Mouse (Mus musculus): ENCODE results near the gene Tnrc6c. TPM values are rescaled to one million over a fixed set of nuclear protein-coding genes. Genes with fewer than 3 reads are reported as not detected.

Gene Tnrc6c
- total RNA-seq, 2 experiments from 2014 or later = 56.5 to 57.5 TPM

DNA sequence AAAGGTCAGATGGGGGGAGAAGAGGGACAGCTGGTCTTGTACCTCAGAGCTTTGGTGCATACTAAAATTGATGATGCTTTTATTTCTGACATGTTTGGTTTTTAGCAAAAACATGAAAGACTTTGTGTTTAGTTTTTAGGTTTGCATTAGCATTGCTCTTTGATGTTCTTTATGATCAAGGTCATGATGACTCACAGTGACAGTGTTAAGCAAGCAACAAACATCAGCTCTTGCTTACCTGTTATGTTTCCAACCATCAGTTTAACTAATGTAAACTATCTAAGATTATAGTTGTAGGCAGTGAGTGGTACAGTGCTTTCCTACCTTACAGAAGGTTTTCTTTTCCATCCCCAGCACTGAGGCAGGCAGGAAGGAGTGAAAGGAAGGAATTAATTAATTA, 12.5 kb downstream of the Tnrc6c start:
- DNase-seq (ENCODE audit: low spot score in 2 of 2) = no peak
- intact Hi-C loops (cut with DNase I) = no loop called here

DNA sequence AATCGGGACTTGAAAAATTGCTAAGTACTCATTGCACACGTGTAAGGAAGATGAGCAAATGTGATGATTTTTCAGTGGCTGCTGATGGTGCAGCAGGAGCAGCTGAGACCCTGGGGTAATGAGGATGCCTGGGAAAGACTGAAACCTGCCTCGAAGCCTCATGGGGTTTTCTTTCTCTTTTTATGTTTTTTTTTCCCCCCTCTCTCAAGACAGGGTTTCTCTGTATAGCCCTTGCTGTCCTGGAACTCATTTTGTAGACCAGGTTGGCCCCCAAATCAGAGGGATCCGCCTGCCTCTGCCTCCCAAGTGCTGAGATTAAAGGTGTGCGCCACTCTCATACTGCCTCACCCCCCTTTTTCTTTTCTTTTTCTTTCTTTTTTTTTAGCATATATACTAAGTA, 13.1 kb downstream of the Tnrc6c start:
- DNase-seq (ENCODE audit: low spot score in 2 of 2) = no peak
- intact Hi-C loops (cut with DNase I) = no loop called here

GRCm38 (mm10) chr11:117667825-117668224, 13.7 kb downstream of the Tnrc6c start:
- no peak for DNase-seq (ENCODE audit: low spot score in 2 of 2)
- intact Hi-C loops (cut with DNase I) = no loop called here

- no peak for DNase-seq (ENCODE audit: low spot score in 2 of 2)
- intact Hi-C loops (cut with DNase I) = no loop called here
Measured at GRCm38 (mm10) chr11:117671626-117672025, 17.5 kb downstream of the Tnrc6c start.

GRCm38 (mm10) chr11:117674531-117674930, 20.4 kb downstream of the Tnrc6c start:
- no peak for DNase-seq (ENCODE audit: low spot score in 2 of 2)
- intact Hi-C loops (cut with DNase I) = no loop called here

GRCm38 (mm10) chr11:117676649-117677048, 22.6 kb downstream of the Tnrc6c start:
- intact Hi-C loops (cut with DNase I) = no loop called here
- DNase-seq (ENCODE audit: low spot score in 2 of 2) = no peak

DNA sequence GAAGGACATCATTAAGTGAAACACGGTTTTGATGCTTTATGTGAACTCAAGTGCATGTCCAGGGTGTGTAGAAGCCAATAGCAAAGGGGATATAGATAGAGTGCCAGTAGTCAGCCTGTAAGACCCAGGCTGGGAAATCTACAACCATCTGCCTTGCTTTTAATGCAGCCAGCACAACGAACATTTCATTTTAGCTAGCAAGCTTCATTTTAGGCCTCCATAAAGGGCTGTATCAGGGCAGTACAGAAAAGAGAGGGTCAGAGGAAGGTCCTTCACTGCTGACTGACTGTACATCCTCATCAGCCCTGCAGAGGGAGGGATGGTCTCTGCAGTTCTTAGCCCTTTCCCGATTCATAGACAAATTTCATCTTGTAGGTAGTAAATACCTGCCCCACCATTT, 23.0 kb downstream of the Tnrc6c start:
- DNase-seq (ENCODE audit: low spot score in 2 of 2) = no peak

GRCm38 (mm10) chr11:117677594-117677993, 23.5 kb downstream of the Tnrc6c start:
- intact Hi-C loops (cut with DNase I) = no loop called here
- DNase-seq (ENCODE audit: low spot score in 2 of 2) = no peak

More for the DNA sequence above, 23.0 kb downstream of the Tnrc6c start:
- intact Hi-C loops (cut with DNase I) = no loop called here

- DNase-seq (ENCODE audit: low spot score in 2 of 2) = no peak
- intact Hi-C loops (cut with DNase I) = no loop called here
Measured at GRCm38 (mm10) chr11:117678155-117678554, 24.1 kb downstream of the Tnrc6c start.

GRCm38 (mm10) chr11:117678740-117679139, 24.7 kb downstream of the Tnrc6c start:
- no peak for DNase-seq (ENCODE audit: low spot score in 2 of 2)
- intact Hi-C loops (cut with DNase I) = no loop called here

DNA sequence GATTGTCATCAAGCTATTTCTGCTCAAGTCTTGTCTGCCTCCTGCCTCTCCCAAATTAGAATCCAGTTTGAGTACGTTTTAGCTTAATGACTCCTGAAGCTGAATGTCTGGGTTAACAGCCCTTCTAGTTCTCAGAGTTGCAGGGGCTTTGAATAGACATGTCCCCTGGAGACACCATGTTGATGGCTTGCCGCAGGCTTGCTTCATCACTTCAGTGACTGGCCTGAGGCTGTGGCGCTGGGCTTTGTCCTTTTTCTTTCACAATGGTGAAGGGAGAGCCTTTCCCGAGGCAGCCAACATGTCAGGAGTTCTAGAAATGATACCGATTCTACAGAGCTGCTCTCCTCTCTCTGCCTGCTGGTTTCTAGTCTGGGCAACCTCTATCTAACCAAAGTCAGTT, 30.6 kb downstream of the Tnrc6c start:
- intact Hi-C loops (cut with DNase I) = no loop called here
- no peak for DNase-seq (ENCODE audit: low spot score in 2 of 2)

- intact Hi-C loops (cut with DNase I) = no loop called here
- no peak for DNase-seq (ENCODE audit: low spot score in 2 of 2)
Measured at GRCm38 (mm10) chr11:117685461-117685860, 31.4 kb downstream of the Tnrc6c start.

DNA sequence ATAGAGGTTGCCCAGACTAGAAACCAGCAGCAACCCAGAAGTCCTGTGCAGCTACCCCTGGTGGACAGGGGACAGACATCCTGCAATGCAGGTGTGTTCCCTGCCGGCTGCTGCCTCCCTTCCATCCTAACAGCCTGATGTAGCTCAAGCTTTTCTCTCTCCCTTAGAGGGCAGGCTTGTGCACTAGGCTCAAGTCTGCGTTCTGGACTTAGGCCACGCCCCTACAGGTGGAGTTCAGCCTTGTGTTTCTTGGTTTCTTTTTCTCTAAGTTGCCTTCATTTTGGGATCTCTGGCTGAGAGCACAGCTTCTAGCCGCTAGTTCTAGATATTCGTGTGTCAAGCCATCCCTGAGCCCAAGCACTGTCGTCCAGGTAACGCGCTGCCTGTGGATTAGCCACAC, 31.9 kb downstream of the Tnrc6c start:
- intact Hi-C loops (cut with DNase I) = no loop called here
- DNase-seq (ENCODE audit: low spot score in 2 of 2) = no peak

- DNase-seq (ENCODE audit: low spot score in 2 of 2) = no peak
- intact Hi-C loops (cut with DNase I) = no loop called here
Measured at GRCm38 (mm10) chr11:117688603-117689002, 34.5 kb downstream of the Tnrc6c start.

GRCm38 (mm10) chr11:117691311-117691710, 37.2 kb downstream of the Tnrc6c start:
- intact Hi-C loops (cut with DNase I) = no loop called here
- no peak for DNase-seq (ENCODE audit: low spot score in 2 of 2)

GRCm38 (mm10) chr11:117694050-117694449, 40.0 kb downstream of the Tnrc6c start:
- intact Hi-C loops (cut with DNase I) = no loop called here
- DNase-seq (ENCODE audit: low spot score in 2 of 2) = no peak

GRCm38 (mm10) chr11:117696585-117696984, 42.5 kb downstream of the Tnrc6c start:
- intact Hi-C loops (cut with DNase I) = no loop called here
- no peak for DNase-seq (ENCODE audit: low spot score in 2 of 2)

- no peak for DNase-seq (ENCODE audit: low spot score in 2 of 2)
- intact Hi-C loops (cut with DNase I) = no loop called here
Measured at GRCm38 (mm10) chr11:117700871-117701270, 46.8 kb downstream of the Tnrc6c start.

- intact Hi-C loops (cut with DNase I) = loop anchor here (5.0 kb wide), 1 partner anchor 116 kb away; no protein-coding TSS in a partner anchor
- no peak for DNase-seq (ENCODE audit: low spot score in 2 of 2)
Measured at GRCm38 (mm10) chr11:117706267-117706666, 52.2 kb downstream of the Tnrc6c start.

- intact Hi-C loops (cut with DNase I) = loop anchor here (5.0 kb wide), 1 partner anchor 115 kb away; no protein-coding TSS in a partner anchor
- DNase-seq (ENCODE audit: low spot score in 2 of 2) = no peak
Measured at GRCm38 (mm10) chr11:117707238-117707637, 53.1 kb downstream of the Tnrc6c start.

- peak; percentile 60 to 73 for DNase-seq (ENCODE audit: low spot score in 2 of 2)
- intact Hi-C loops (cut with DNase I) = loop anchor here (5.0 kb wide), 1 partner anchor 113 kb away; no protein-coding TSS in a partner anchor
Measured at GRCm38 (mm10) chr11:117709308-117709707, 55.2 kb downstream of the Tnrc6c start.

DNA sequence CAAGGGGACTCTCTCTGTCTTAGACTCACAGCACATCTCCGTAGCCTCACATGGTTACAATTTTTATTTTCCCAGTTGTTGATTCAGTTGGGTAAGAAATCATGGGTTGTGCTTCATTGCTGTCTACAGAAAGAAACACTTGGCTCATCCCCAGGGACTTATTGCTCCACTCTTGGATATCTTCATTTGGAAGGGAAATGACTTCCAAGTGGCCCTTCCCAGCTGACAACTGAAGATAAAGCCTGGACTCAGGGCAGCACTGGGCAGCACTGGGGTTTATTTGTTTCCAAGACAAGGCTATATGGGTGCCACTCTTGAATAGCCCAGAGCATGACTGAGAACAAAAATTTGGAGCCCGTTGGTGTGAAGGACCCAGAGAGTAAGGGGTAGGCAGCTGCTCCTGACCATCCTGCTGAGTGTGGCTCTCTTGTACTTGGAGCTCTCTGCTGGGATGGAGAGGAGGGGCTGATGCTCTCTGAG, 56.8 kb downstream of the Tnrc6c start:
- intact Hi-C loops (cut with DNase I) = loop anchor here (5.0 kb wide), 1 partner anchor 76 kb away; no protein-coding TSS in a partner anchor
- DNase-seq (ENCODE audit: low spot score in 2 of 2) = no peak
